Mouse (Mus musculus): ENCODE results near the gene Gm42421. TPM values are rescaled to one million over a fixed set of nuclear protein-coding genes. Genes with fewer than 3 reads are reported as not detected.
A peak's percentile ranks its signal among the peaks of the same experiment; 100 is the strongest.

The Gm42421 gene
- polyA plus RNA-seq, 1 experiment: 3.4 TPM

DNA sequence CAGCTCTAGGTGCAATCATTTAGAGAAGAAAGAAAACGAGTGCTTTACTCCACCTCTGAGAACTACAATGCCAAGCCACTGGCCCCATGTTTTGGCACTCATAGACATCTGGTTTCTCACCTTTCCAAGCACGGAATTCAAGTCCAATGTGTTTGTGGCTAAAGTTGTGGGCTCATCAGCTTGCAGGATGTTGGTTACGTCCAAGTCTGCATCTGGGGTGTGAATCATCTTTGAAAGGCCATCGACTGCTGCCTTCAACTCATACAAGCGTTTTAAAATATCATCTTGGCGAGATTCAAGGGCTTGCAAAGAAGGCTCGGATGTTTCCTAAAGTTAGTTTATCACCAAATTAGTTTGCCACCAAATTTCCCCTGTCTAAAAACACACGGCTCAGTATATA, 21.5 kb upstream of the Gm42421 start:
- H3K4me1 ChIP-seq (ENCODE audit: control insufficient read depth, insufficient read depth, low read length): no peaks in the 10 kb centered on the region; the same call in 1 of the 2 replicates
- no peak for DNase-seq
- 84% methylated on average over 8 of the region's 8 CpGs for WGBS
- no peak for TF ChIP-seq POLR2A (IDR thresholded peaks at IDR 0.05; ENCODE audit: borderline replicate concordance, insufficient read depth, low read length)
- no peak for TF ChIP-seq CTCF (IDR thresholded peaks at IDR 0.05; ENCODE audit: borderline replicate concordance, insufficient read depth, low read depth, low read length)
- no peaks in the 10 kb centered on the region for H3K27me3 ChIP-seq (ENCODE audit: control insufficient read depth, insufficient read depth, low read length)
- no peak overlapping the region for H3K4me3 ChIP-seq (replicated peaks; ENCODE audit: insufficient read depth, low read depth, low read length)
- H3K27ac ChIP-seq (ENCODE audit: insufficient read depth, low read length): no peak overlapping the region

DNA sequence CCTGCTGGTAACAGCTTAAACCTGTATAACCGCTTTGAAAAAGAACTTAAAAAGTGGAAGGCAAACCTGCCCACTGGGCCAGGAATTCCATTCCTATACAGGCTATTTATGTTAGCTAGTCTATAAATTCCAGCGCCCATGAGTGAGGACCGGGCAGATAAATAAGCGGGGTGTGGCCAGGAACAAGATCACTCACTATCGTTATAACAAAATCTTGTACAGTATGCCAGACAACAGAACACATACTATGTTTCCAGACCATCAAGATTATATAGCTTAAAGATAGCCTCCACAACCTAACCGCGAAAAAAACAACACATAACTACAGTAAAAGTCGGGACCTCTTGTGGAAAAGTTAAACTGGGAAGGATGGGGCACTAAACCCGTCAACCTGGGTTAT, 19.0 kb upstream of the Gm42421 start:
- H3K27ac ChIP-seq (ENCODE audit: insufficient read depth, low read length): no peak overlapping the region
- WGBS: 2% methylated on average over 9 of the region's 9 CpGs
- TF ChIP-seq POLR2A (IDR thresholded peaks at IDR 0.05; ENCODE audit: borderline replicate concordance, insufficient read depth, low read length): no peak
- TF ChIP-seq CTCF (IDR thresholded peaks at IDR 0.05; ENCODE audit: borderline replicate concordance, insufficient read depth, low read depth, low read length): no peak

DNA sequence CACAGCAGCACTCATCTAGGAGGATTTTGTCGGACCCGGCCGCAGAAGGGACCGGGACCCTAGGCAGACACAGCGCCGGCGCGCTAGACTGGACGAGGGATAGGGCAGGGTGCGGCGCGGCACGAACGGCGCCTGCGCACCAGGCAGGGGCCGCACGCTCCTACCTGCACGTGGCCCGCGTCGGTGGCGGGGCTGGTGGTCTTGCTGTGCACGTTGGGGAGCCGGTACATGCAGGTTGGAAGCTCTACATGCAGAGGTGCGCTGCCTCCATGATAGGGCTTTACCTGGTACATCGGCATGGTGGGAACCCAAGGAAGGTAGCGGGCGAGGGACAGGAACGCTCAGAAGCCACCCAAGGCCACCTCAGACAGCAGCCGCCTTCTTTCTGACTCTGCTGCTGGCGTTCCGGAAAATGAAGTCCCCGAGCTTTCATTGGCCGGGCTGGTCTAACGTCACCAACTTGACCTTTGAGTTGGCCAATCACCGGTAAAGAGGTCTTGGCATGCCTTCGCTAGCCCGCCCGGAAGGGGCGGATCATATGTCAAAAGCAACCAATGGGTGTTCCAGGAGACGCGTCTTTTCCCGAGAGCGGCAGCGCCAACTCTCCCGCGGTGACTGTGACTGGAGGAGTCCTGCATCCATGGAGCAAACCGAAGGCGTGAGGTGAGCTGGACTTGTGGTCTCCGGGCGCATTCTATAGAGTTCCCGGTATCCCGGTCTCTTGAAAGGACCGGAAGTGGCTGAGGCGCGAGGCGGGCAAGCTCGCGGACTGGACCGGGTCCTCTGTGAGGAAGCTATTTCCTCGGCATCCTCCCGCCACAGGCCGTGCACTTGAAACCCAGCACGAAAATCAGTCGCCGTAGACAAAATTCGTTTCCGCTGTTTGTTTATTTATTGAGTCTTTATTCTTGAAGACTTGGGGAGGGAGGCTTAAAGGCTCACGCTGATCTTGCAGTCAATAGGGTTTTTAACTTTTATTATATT, 18.3 kb upstream of the Gm42421 start, which contains the start of the genes Aimp2 and Pms2:
Gene Aimp2, minus strand, starts transcription at position 431 of the 984 bp plus-strand sequence.
Gene Pms2, plus strand, starts transcription at position 548 of the 984 bp plus-strand sequence.
- DNase-seq: peak; percentile 97 to 99
- peak within 1 kb of the TSS; percentile 31 for H3K27ac ChIP-seq (ENCODE audit: insufficient read depth, low read length)
- no peaks in the 10 kb centered on the region; the same call in 1 of the 2 replicates for H3K4me1 ChIP-seq (ENCODE audit: control insufficient read depth, insufficient read depth, low read length)
- H3K4me3 ChIP-seq (replicated peaks; ENCODE audit: insufficient read depth, low read depth, low read length): peak within 1 kb of the TSS; percentile 79
- no peaks in the 10 kb centered on the region for H3K27me3 ChIP-seq (ENCODE audit: control insufficient read depth, insufficient read depth, low read length)
- TF ChIP-seq POLR2A (IDR thresholded peaks at IDR 0.05; ENCODE audit: borderline replicate concordance, insufficient read depth, low read length) (peak; percentile 63; the same call in 1 of the 2 replicates), CTCF (IDR thresholded peaks at IDR 0.05; ENCODE audit: borderline replicate concordance, insufficient read depth, low read depth, low read length) (no peak)
- WGBS: under 1% methylated on average over 70 of the region's 70 CpGs

More for the DNA sequence above, 19.0 kb upstream of the Gm42421 start:
- no peak for DNase-seq
- Histone ChIP-seq H3K4me3 (replicated peaks; ENCODE audit: insufficient read depth, low read depth, low read length) (peak overlapping the region; percentile 76), H3K27me3 (ENCODE audit: control insufficient read depth, insufficient read depth, low read length) (no peaks in the 10 kb centered on the region), H3K4me1 (ENCODE audit: control insufficient read depth, insufficient read depth, low read length) (no peaks in the 10 kb centered on the region; the same call in 1 of the 2 replicates)

- TF ChIP-seq CTCF (IDR thresholded peaks at IDR 0.05; ENCODE audit: borderline replicate concordance, insufficient read depth, low read depth, low read length): no peak
- no peak for TF ChIP-seq POLR2A (IDR thresholded peaks at IDR 0.05; ENCODE audit: borderline replicate concordance, insufficient read depth, low read length)
These were observed 11.8 kb upstream of the Gm42421 start for GRCm38 (mm10) chr5:143916221-143916620.

DNA sequence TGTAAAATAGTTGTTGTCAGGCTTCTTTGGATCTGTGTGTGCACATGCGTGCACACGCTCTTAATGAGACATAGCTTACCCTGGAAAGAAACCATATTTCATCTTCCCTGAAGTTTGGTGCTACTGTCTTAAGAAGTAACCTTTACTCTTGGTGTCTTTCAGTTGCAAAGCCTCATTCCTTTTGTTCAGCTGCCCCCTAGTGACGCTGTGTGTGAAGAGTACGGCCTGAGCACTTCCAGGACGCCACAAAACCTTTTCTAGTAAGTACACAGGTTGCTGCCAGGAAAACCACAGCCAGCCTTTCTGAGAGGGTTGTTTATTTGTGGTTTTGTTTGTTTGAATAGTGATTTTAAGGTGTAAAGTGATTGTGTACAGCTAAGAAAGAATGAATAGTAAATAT, 10.6 kb upstream of the Gm42421 start:
- WGBS: 48% methylated on average over 5 of the region's 5 CpGs
- peak in 1 of 2 experiments; percentile 24 for DNase-seq

More at GRCm38 (mm10) chr5:143916221-143916620, 11.8 kb upstream of the Gm42421 start:
- DNase-seq: no peak
- Histone ChIP-seq H3K27me3 (ENCODE audit: control insufficient read depth, insufficient read depth, low read length) (no peaks in the 10 kb centered on the region), H3K4me1 (ENCODE audit: control insufficient read depth, insufficient read depth, low read length) (peaks cover 2% of the 10 kb centered on the region; the same call in 1 of the 2 replicates), H3K27ac (ENCODE audit: insufficient read depth, low read length) (no peak overlapping the region), H3K4me3 (replicated peaks; ENCODE audit: insufficient read depth, low read depth, low read length) (no peak overlapping the region)
- 38% methylated on average over 9 of the region's 9 CpGs for WGBS

GRCm38 (mm10) chr5:143918120-143918519, 9.9 kb upstream of the Gm42421 start:
- Histone ChIP-seq H3K4me3 (replicated peaks; ENCODE audit: insufficient read depth, low read depth, low read length) (no peak overlapping the region), H3K4me1 (ENCODE audit: control insufficient read depth, insufficient read depth, low read length) (peaks cover 2% of the 10 kb centered on the region; the same call in 1 of the 2 replicates), H3K27ac (ENCODE audit: insufficient read depth, low read length) (no peak overlapping the region), H3K27me3 (ENCODE audit: control insufficient read depth, insufficient read depth, low read length) (no peaks in the 10 kb centered on the region)
- TF ChIP-seq POLR2A (IDR thresholded peaks at IDR 0.05; ENCODE audit: borderline replicate concordance, insufficient read depth, low read length): no peak
- WGBS: over 99% methylated on average over 3 of the region's 3 CpGs
- DNase-seq: no peak

More for the DNA sequence above, 10.6 kb upstream of the Gm42421 start:
- no peak overlapping the region for H3K27ac ChIP-seq (ENCODE audit: insufficient read depth, low read length)
- H3K4me3 ChIP-seq (replicated peaks; ENCODE audit: insufficient read depth, low read depth, low read length): no peak overlapping the region
- TF ChIP-seq CTCF (IDR thresholded peaks at IDR 0.05; ENCODE audit: borderline replicate concordance, insufficient read depth, low read depth, low read length) (peak; percentile 44; the same call in 1 of the 2 replicates), POLR2A (IDR thresholded peaks at IDR 0.05; ENCODE audit: borderline replicate concordance, insufficient read depth, low read length) (no peak)
- peaks cover 2% of the 10 kb centered on the region; the same call in 1 of the 2 replicates for H3K4me1 ChIP-seq (ENCODE audit: control insufficient read depth, insufficient read depth, low read length)
- H3K27me3 ChIP-seq (ENCODE audit: control insufficient read depth, insufficient read depth, low read length): no peaks in the 10 kb centered on the region

GRCm38 (mm10) chr5:143924781-143925452, 3.1 kb upstream of the Gm42421 start:
- TF ChIP-seq POLR2A (IDR thresholded peaks at IDR 0.05; ENCODE audit: borderline replicate concordance, insufficient read depth, low read length) (no peak), CTCF (IDR thresholded peaks at IDR 0.05; ENCODE audit: borderline replicate concordance, insufficient read depth, low read depth, low read length) (no peak)
- H3K4me1 ChIP-seq (ENCODE audit: control insufficient read depth, insufficient read depth, low read length): no peaks in the 10 kb centered on the region
- WGBS: 90% methylated on average over 6 of the region's 6 CpGs
- no peaks in the 10 kb centered on the region for H3K27me3 ChIP-seq (ENCODE audit: control insufficient read depth, insufficient read depth, low read length)
- H3K4me3 ChIP-seq (replicated peaks; ENCODE audit: insufficient read depth, low read depth, low read length): no peak overlapping the region
- no peak for DNase-seq
- H3K27ac ChIP-seq (ENCODE audit: insufficient read depth, low read length): no peak overlapping the region

Data from cerebellum, adult 2 months (tissue).